Mouse (Mus musculus) forelimb bud, embryonic 11.5 days (tissue): ENCODE results near the gene Sult1d1.
"Not testable (repeated sequence)": the region's sequence is repeated elsewhere in the genome, so short reads cannot be mapped to it uniquely, and the experiment has no call there.

Source experiments
- DNase-seq: peaks from one replicate; pipeline ENCODE4 v3.0.0-alpha.2; 2012; ENCODE audit warnings: low read depth, low spot score

Sult1d1 gene

DNA sequence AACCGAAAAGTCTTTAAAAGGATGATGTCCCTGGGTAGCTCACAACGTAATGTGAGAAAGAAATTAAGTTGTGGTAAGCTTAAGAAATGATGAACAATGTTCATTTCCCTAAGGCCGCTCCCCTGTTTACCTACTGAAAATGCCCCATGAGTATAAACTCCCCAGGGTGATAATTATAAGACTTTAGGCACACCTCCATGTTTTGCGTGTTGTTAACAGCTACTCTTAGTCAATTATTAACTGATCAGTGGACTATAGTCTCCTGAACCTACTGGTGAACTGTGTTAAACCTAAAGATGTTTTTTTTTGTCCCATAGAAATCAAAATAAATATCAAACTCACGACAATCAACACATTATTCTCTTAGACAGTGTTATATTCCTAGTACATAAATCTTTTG is at the start of gene Sult1d1:
Gene Sult1d1, minus strand, starts transcription at position 183 of the 400 bp plus-strand sequence.
- no peak for DNase-seq

DNA sequence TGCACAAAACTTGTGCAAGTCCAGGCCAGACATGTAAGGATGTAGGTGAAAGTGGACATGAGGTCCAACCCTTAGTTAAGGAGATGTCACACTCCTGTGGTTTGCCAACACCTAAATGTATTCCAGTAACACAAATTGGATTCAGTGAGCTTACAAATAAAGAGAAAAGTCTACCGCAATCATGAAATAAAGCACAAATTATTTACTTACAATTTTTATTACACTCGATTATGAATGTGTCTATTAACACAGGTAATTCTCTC is 46.2 kb upstream of the Sult1d1 start:
- DNase-seq = no peak

DNA sequence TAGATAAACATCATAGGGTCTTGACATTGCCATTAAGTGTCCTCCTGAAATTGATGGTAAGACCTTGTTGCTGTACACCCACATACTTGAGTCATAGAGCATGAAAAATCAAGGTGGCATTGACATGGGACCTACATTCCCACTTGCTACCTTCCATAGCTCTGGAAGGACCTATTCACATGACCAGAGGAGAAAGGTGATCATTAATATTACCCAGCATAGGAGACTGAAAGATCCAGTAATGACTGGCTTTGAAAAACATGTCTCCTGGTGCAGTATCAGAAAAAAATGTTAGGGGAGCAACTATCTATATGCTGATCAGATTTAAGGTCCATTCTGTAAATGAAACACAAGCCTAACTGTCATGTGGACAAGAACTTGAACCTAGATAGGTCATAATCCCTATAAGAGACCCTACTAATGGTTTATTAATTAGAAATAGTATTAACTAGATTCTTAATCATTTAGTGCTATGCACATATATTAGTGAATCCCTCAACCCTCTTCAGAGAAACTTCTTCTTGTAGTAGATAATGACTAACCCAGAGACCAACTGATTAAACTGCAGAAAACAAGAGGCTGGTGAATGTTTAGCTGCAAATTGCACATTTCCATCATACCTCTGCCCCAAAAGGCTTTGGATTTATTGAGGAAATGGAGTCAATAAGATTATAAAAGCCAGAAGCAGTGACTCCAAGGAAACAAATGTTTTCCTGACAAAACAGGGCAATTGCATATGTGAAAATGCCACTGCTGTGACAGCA is 45.7 kb upstream of the Sult1d1 start:
- no peak for DNase-seq

DNA sequence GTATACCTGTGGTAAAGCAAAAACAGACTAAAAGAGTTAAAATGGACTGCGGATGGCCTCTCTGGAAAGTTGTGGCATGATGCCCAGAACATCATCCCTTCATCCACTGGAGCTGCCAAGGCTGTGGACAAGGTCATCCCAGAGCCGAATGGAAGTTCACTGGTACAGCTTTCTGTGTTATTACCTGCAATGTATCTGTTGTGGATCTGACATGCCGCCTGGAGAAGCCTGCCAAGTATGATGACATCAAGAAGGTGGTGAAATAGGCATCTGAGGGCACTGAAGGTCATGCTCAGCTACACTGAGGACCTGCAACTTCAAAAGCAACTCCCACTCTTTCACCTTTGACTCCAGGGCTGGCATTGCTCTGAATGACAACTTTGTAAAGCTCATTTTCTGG is 32.2 kb upstream of the Sult1d1 start:
- DNase-seq = no peak

DNA sequence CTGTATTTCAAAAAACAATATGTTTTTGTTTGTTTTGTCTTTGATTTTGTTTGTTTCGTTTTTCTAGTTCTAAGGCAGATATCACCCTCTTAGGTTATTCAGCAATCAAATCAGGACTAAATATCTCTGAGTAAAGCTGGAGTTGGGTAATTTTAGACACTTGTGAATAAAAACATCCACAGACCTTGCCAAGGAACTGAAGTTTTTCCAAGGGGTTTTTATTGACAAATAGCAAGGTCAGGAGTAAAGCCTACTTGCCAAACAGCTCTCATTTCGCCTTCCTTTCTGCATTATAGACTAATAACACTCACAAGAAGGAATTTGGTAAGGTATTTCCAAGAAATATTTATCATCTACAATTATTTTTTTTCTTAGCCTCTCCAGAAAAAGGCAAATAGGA is 29.1 kb upstream of the Sult1d1 start:
- DNase-seq = no peak

DNA sequence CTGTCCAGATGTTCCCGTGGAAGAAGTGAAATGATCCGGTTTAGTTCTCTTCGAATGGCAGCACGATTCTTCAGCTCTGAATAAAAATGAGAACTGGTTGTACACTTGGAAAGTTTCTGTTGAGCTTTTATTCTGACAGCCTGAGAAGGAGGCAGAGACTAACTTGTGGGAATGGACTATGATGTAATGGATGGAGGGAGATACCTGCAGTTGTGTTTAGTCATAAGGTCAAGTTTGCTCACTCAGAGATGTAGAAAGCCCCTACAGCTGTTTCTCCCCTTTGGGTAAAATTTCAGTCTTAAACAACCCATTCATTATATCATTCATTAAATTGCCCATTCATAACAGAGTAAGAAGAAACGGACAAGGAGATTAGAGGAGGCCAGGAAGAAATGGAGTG is 22.7 kb upstream of the Sult1d1 start, which contains the start of gene Sult1e1:
Gene Sult1e1, minus strand, starts transcription at position 101 of the 400 bp plus-strand sequence.
- no peak for DNase-seq

DNA sequence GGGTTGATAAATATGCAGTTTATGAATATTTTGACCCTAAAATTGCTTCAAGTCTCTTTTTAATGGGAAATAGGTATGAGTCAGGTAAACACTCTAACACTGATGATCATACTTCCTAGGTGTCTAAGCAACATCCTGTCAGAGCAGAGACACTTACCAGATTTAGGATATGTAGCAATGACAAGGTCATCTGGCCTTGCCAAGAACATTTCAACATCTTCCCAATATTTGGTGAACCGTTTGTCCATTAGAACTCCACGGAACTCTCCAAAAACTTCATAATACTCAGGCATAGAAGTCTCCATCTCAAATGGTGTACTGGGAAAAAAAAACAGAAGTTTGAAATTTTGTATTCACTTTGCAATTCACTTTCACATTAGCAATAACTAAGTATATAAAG is 21.1 kb upstream of the Sult1d1 start:
- no peak for DNase-seq

DNA sequence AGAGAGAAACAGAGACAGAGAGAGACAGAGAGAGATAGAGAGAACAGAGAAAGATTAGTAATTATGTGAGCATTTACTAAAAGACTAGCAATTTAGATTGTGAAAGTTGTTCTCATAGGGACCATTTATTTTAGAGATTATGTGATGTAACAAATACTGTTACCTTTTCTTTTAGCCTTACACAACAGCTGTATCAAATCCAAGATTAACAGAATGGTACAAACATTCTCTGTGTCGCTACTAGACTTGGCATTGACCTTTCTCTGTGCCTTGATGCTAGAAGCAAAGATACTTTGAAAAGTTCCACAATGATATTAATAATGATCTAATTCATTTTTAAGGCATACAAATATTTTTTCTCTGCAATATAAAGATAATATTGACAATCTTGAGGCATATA is 11.6 kb upstream of the Sult1d1 start:
- no peak for DNase-seq

DNA sequence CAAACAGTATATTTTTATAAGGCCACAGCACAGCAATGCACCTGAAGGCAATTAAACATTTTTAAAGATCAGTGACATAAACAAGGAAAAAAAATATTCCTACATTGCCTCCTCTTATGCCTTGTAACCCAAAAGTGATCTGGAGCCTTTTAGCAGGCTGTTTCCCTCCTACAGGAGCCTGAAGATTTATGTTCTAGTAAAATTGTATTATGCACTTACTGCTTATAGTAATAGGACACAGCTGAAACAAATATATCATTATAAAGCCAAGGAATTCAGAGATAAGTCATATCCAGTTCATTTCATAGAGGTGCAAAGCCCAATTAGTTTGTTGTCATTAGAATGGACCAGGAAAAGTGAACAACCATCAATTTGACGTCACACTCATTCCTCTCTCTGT is 5.3 kb upstream of the Sult1d1 start:
- DNase-seq = peak; percentile 6

DNA sequence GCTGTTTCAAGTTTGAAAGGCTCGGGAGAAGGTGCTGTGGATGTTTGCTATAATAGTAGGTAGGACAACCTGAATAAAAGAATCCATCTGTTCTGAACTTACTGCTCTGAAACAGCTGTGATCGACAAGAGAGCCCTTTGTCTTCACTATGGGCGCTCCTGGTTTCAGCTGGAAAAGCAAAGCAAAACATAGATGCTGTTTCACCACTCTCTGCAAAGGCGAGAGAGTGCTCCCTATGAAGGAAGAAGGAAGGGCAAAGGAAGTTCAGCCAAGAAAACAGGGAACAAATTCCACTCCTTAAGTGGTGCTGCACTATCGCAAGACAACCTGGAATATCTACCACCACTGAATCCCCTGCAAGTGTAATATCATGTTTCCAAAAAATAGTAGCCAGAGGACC is 4.7 kb upstream of the Sult1d1 start:
- DNase-seq = peak; percentile 32

DNA sequence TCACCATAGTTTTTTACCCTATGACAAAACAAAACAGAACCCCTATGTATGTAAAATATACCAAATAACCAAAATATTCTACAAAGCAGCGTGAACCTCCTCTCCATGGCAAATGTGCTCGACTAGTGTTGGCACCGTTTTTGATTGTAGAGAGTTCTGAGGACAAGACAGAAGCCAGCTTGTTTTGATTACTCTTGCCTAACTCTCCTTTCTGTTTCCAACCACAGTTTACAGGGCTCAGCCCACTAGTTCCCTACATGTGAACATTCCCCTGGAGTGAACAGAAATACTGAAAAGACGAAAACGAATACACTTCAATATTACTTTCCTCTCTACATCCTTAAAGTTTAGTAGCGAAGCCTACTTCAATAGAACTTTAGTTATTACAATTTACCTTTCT is 4.0 kb upstream of the Sult1d1 start:
- no peak for DNase-seq

DNA sequence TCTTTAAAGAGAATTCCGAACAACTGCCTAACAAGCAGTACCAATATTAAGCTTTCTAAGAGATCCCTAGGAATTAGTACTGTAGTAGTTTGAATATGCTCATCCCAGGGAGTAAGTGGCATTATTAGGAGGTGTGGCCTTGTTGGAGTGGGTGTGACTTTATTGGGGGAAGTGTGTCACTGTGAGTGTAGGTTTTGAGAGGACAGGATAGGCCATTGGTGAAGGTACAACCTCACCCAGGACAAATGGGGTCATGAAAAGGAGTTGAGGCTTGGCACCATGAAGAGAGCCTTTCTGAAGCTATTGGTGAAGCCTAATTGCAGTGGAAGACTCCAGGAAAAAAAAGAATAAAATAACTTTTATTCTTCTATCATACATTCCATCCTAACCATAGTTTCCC is 1.5 kb downstream of the Sult1d1 start:
- DNase-seq = no peak

DNA sequence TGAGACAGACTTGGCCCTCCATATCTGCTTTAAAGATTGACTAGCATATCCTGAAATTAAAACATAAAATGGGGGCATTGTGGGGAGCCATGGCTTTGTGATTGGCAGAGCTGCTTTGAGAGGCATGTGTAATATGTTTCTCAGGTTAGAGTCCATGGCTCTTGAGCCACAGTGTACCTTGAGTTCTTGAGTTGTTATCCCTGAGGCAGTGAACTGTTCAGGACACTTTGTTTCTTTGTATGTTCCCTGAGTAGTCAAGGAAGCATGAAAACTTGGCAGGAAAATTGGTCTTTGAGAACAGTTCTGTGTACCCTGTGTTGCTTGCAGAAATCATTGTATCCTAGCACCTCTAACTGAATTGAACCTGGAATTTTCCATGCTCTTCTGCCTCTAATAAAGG is 5.9 kb downstream of the Sult1d1 start:
- no peak for DNase-seq

DNA sequence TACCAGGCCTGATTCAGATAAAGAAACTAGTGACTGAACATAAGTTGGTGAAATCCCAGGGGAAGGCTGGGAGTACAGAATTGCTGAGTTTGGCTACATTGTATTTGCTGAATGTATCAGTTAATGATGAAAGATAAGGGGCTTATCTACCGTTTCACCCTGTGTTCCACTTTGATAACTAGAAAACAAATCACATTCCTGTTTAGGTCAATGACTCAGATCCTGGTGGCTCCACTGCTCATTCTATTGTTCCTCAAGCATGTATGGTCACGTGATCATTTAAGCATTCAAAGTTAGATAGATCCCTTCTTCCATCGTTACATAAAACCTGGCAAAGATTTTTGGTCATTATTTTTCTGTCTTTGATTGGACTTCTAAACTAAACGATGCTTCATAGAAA is 6.3 kb downstream of the Sult1d1 start:
- DNase-seq = no peak

DNA sequence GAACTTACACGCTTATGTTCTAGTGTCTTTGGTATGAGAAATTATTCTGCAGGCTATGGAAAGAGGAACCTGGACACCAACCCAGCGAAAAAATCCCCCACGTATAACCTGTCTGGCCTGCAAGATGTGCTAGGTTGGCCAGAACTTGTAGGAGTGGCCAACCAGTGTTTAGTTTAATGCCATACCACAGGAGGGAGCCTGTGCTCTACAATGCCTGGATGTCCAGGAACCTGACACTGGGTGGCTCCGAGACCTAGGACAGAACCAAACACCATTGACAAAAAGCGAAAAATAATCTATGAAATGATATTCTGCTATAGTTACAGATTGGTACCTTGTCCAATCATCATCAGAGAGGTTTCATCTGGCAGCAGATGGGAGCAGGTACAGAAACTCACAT is 8.7 kb downstream of the Sult1d1 start:
- DNase-seq = no peak

DNA sequence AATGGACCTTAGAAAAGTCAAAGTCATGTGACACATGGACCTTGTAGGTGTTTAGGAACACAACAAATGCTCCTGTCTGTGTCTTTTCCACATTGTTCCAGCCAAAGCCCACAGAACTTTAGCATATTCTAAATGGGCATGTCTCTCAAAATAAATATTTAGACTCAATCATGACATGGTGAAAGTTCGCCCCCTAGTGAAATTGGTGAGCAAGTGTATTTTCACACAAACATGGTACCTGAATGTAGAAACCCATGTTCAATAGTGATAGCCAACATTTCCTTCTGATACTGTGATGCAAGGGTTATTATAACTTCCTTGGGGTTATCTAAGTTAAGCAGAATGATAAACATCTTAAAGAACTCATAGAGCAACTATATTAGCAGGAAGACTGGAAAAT is 17.9 kb downstream of the Sult1d1 start:
- no peak for DNase-seq

DNA sequence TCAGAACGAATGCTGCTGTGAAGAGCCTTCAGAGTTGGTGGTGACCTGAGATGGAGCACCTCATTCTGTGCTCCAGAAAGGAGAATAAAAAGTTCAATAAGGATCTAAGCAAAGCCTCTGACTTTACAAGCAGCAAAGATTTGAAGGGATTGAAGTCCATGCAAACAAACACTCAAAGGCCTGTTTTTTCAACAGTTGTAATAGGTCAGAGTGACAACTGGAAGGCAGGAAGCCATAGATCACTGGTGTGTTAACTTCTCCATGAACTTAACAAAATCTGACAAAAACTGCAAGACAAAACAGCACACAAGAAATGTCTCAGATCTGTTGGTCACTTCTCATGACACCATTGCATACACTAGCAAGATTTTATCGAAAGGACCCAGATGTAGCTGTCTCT is 30.7 kb downstream of the Sult1d1 start, which contains the start of gene Sult1b1:
Gene Sult1b1, minus strand, starts transcription at position 85 of the 400 bp plus-strand sequence.
- DNase-seq = no peak

DNA sequence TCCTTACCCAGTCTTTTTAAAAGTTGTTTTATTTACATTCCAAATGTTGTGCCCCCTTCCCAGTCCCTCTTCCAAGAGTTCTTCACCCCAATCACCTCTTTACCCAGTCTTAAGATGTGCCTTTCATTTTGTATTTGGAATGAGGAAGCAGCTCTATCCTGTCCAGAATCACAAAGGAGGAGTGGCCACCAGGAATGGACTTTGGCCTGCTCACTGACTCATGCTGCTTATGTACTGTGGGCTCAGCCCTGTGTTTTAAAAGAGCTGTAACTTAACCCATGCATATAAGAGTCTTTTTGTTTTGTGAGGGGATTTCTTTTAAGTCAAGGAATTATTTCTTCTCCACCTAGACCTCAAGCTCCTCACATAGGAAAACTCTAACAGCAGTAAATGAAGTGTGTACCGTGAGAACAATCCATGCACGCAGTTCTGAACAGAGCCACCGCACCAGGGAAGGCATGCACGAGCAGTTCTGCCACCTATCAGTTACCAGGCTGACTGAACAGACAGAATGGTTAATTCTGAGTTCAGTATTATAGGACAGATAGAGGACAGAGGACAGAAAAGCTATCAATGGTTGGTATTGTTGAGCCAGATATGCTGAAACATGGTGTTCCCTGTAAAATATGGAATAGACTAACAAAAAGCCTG is 32.7 kb downstream of the Sult1d1 start:
- no peak for DNase-seq

DNA sequence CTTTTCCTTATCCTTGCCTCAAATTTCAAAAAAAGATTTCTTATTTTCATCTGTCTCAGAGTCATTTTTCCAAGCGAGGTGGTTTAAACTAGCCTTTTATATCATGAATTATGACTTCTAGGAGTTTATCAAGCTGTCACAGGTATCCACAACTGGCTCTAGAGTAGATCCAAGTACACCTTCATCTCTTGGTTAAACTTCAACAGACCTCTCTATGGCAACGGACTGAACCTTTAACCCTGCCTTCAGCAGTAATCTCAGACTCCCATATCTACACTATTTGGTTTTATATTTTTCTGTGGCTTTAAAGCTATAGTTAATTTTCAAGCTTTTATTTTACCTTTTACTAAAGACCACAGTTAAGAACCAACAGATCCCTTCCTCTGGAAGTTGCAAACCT is 36.5 kb downstream of the Sult1d1 start:
- DNase-seq = no peak

DNA sequence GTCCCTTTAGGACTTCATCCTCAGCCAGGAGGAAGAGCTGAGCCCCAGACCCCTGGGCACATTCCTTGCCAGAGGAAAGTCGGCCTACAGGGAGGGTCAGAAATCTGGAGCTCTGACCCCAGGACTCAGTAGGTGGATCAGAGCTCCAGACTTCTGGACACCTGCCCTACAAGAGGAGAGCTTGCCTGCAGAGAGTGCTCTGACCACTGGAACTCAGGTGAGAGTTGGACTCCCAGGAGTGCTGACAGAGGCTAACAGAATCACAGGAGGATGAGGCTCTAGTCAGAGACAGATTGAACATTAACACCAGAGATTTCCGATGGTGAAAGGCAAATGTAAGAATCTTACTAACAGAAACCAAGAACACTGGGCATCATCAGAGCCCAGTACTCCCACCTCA is 45.3 kb downstream of the Sult1d1 start:
- DNase-seq = not testable (repeated sequence)

DNA sequence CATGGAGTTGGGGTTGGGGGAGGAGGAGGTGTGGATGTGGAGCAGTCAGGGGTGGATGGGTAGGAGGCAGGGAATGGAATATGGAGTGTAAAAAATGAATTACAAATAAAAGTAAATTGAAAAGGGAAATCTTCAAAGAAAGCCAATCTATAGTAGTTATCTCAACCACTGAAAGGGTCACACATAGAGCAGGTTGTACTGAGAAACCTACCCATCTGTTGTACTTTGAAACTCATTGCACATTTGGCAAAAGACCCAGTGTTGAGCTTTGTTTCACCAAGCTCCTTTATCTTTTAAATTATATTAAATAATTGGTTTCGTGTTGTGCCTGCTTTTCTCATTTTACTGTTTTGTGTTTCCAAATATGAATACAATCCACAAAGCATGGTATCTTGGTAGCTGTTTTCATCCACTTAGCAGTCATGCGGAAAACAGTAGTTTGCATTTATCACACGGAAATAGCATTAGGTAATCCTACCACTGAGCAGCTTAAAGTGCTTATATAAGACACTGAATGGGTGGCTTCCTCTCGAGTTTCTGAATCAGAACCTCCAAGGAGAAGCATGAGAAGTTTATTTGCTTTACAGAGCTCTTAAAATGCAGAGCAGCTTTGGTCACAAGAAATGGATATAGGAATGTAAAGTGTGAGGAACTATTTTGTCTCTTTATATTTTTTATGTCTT is 62.9 kb downstream of the Sult1d1 start:
- no peak for DNase-seq
